Mouse (Mus musculus) liver, embryonic 14.5 days (tissue): ENCODE measurements around the gene Bcar3.

Experiments used
- CTCF ChIP-seq: IDR thresholded peaks from 2 replicates; pipeline ENCODE4 v1.5.1; 2016; ENCODE audit warnings: antibody characterized with exemption, low read depth, control low read depth
- EP300 ChIP-seq: IDR thresholded peaks from 2 replicates; pipeline ENCODE4 v1.6.1; 2016; ENCODE audit warnings: antibody characterized with exemption, low read depth

DNA sequence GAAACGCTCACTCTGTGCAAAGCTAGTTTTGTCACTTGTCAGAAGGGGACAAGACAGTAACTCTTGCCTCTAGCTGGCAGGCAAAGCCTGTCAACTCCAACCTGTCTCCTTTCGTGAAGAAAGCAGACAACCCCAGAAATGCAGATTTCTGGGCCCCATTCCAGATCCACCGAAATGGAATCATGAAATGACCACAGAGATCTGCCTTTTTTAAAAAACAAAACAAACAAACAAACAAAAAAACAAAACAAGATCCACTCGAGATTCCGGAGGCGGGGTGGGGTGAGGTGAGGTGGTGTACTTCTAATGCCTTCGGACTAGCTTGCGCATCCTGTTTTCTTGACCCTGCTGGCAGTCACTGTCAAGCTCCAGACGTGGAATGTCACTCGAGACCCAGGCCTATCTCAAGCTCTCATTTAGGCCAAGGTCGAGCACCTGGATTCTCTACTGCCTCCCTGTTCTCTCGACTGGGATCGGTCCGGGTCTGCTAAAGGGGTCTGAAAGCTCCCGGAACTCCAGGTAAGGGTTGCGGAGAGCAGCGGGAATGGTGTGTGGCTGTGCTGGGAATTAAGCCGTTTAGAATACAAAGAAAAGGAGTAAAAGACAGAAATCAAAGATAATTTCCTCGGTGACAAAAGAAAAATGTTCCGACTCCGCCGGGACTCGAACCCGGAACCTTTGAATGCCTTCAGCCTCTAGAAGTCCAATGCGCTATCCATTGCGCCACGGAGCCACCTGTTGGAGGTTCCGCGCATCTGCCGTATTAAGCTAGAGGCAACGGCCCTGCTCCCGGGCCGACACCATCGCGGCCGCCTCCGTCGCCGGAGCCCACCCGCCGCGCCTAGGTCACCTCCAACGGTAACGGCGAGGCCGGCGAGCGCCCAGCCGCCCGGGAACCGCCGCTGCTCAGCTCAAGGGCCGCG lies 1.4 kb upstream of the Bcar3 start:
- peak; percentile 42; the same call in 1 of the 2 replicates for TF ChIP-seq CTCF
- no peak for TF ChIP-seq EP300
